Mouse (Mus musculus) gastrocnemius, postnatal 14 days (tissue): ENCODE measurements around the gene Pde4b. TPM values are rescaled to one million over a fixed set of nuclear protein-coding genes. Genes with fewer than 3 reads are reported as not detected.

Source experiments
- DNase-seq: peaks from one replicate; pipeline ENCODE4 v3.0.0; 2021; ENCODE audit warnings: mixed read lengths
- intact Hi-C: fragments of 180-260 bp; cut with DNase I; formaldehyde crosslinking; loops from one replicate; pipeline ENCODE4 v1.15.1; 2025; ENCODE audit warnings: low total_unique reads
- total RNA-seq, 2 experiments: library from RNA; stranded (reverse); gene quantifications; 2 replicates each; pipeline ENCODE4 v1.2.3; 2021

Pde4b gene
- total RNA-seq, 2 experiments from 2014 or later: 28.8 to 39.4 TPM

DNA sequence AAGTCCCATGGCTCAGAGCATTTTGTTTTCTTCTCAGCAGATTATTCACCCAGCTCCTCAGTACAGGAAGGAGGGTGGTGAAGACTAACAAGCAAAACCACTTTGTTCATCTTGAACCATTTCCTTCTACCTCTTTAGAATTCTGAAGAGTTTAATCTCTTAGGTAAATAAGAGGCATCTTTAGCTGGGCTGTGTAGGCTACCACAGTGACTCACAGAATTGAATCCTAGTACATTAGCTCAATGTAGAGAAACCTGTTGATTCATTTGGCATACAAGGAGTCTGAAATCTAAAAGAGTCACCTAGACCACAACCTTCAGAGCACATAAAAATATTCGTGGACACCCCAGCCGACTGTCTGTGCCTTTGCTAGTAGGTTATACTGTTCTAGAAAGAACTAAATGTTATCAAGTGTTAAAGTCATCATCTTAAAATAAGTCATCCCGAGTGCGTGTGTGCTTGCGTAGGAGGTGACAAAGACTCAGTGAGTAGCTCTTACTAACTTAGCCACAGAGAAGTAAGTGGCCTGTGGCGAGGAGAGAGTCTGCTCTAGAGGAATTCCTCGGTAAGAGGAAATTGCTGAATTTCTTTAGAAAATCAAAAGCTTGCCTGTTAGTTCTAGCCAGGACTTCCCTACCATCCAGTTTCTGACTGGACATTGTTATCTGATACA, 520.5 kb downstream of the Pde4b start:
- DNase-seq: no peak
- intact Hi-C loops: no loop called here

DNA sequence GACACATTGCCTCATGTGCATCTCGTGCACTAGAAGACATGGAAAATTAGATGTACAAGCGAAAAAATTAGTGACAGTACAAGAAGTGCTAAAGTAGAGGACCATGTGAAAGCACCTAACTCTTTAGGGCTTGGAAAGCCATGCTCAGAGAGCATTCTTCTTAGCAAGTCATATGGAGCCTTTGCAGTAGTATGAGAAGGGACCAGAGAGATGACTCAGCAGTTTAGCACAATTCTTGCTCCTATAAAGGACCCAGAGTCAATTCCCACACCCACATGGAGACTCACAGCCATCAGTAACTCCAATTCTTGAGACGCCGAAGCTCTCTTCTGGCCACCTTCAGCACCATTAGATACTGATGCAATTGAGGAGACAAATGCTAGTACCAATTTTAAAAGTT, 525.3 kb downstream of the Pde4b start:
- intact Hi-C loops: no loop called here
- DNase-seq: no peak

DNA sequence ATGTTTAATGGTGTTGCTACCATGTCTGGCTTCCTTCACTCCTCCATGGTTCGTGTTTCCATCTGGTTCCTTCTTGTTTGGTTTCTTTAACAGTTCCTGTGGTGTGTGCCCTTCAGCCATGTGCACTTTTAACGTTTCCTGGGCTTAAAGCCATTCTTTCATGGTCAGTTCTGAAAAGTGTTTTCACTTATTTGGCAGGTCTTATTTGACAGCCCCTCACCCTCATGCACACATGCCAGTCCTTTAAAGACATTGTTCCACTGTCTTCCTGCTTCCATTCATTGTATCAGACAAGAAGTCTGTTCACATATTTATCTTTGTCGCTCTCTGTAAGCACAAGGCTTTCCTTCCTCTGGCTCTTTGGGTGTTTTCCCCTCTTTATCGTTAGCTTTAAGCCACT, 530.4 kb downstream of the Pde4b start:
- intact Hi-C loops: no loop called here
- DNase-seq: no peak

DNA sequence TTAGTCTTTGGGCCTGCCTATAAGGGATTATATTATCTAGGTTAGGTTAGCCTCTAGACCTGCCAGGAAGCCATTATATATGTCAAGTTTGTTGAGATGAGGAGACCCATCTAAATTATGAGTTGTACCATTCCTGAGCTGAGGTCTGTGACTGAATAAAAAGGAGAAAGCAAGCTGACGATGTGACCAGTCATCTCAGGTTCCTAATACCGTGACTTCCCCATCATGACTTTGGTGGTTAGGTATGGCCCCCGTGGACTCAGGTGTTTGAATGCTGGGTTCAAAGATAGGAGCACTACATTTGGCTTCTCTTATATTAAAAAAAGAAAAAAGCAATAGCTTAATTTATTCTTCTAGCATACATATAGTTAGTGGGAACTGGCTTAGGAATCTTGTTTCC, 531.3 kb downstream of the Pde4b start:
- no peak for DNase-seq
- intact Hi-C loops: no loop called here

DNA sequence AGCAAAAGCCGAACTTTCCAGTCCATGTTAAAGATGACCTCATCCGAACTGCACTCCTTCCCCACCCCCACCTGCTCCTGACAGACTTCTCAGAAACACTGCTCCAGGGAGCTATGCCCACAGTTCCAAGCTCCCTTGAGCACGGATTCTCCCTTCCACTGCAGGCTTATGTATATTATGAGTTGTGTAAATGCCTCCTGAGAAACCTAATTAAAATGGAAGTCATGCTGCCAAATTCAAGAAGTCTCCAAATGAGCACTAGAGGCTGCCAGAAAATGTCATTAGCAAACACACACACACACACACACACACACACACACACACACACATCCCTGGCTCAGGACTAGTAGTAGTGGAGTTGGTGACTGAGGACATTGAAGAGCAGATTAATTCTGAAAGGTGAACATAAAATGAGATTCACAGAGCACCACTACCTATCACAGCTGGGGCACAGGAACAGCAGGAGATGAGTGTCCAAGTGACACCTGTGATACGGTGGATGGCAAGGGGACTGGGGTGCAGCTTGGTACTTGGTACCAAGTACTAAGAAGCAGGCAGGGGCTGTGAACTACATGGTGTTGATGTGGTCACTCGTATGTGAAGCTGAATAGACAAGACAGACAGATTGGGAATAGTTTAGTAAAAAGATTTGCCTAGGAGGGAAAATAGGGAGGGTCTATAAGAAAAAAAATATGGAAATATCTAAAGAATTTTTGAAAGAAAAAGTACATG, 533.0 kb downstream of the Pde4b start:
- intact Hi-C loops: no loop called here
- DNase-seq: no peak

DNA sequence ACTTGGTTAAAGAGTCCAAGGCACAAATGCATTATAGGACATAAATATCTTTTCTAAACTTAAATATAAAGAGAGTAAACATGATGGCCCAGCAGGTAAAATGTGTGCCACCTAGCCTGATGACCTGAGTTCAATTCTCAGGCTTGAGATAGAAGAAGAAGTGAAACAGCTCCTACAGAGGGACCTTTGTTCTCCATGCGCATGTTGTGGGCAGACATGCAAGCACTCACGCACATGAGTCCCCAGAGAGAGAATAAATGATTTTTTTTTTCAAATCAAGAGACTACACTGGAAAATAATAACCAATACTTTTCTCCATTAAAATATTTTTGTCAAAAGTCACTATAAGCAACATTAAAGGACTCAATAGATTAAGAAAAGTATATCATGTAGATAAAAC, 533.8 kb downstream of the Pde4b start:
- intact Hi-C loops: no loop called here
- DNase-seq: no peak

DNA sequence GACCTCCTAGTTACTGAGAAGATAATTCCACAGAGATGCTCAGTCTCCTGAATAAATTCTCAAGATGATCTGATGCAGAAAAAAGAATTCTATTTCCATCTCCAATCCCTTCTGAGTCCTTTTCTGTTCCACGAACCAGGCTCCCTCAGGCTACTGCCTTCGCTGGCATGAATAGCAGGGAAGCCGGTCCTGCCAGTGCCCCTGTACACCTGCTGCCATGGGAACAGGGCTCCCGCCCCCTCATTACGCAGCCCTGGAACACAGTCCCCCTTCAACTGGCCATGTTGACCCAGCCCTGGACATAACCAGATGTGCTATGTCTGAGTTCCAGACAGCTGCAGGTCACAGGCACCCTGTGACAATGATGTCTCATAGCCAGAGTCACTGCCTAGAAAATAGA, 535.6 kb downstream of the Pde4b start:
- intact Hi-C loops: no loop called here
- DNase-seq: peak; percentile 31

DNA sequence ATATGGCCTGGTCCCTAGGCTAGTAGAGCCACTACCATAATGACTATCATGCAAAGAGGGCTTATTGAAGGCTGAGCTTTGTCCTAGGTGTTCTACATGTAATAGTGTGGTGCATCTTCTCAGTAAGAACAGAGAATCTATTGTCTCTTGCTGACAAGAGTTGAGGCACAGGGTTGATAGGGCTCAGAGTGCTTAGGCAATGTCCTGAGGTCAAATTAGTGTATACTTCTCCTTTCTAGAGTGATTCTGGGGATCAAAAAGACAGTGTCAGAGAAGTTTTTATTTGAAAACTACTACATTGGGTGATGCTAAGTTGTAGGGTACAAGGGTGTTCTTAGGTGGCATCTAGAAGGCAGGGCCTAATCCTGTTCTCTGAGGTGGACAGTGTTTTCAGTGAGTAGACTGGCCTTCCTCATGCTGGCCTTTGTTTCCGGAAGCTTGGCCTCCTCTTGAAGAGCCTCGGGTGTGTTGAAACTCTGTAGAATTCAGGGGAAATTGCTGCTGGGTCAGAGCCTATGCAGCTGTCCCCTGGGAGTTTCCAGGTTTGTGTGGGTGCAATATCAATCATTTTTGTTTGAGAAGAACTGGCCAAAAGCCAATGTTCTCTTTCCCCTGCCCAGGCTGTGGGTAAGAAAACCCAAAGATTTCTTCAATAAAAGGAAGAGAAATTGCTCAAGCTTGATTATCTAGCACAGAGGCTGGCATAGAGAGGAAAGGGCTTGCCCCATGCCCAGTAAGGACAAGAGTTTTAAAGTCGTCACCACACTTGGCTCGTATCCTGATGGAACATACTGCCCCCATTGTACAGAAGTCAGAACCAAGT, 536.7 kb downstream of the Pde4b start:
- no peak for DNase-seq
- intact Hi-C loops: no loop called here

DNA sequence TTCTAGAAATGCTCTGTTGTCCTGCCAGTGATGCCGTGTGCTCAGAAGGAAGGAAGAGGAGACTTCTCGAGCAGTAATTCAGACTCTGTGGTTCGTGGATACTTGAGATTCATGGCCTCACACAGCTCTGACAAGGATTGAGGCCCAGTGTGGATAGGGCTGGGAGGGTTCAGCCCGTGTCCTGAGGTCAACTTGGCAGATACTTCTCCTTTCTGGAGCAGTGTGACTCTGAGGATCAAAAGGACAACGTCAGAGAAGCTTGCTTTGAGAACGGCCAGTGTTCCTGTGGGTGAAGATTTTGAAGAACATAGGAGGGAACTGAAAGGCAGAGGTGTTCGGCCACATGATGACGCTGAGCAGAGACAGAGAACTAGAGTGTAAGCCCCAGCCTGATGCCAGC, 537.6 kb downstream of the Pde4b start:
- intact Hi-C loops: no loop called here
- no peak for DNase-seq

DNA sequence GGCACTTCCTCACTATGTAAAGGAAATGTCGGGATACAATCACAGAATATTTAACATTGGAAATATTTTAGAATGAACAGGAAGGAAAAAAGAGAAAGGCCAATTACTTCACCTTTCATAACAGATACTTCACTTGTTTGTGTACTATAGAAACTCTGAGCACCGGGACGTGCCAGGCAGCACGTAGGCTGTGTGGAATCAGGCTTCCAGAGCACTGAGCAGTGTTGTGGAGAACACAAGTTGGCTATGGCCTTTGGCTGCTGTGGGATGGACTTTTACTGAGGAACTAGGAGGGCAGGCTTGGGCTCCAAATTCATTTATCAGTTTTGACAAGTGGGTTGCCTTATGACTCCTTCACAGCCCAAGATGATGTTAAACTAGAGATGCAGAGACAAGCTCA, 540.5 kb downstream of the Pde4b start:
- intact Hi-C loops: no loop called here
- DNase-seq: no peak

DNA sequence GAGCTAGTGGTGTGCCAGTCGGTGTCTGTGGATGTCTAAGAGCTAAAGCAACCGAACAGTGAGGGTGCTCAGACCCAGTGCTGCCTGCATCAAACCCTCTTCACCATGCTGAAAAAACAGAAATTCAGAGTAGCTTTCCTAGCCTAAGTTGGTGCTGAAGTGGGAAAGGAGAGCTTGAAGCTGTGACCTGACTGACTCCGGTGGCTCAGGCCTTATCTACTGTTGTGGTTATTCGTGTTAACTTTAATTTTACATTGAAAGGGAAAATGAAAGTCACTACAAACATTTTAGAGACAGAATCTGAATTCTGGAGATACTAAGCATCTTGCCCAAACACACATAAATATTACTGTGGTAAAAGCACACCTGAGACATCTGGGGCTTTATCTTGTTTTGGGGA, 542.3 kb downstream of the Pde4b start:
- intact Hi-C loops: no loop called here
- no peak for DNase-seq

DNA sequence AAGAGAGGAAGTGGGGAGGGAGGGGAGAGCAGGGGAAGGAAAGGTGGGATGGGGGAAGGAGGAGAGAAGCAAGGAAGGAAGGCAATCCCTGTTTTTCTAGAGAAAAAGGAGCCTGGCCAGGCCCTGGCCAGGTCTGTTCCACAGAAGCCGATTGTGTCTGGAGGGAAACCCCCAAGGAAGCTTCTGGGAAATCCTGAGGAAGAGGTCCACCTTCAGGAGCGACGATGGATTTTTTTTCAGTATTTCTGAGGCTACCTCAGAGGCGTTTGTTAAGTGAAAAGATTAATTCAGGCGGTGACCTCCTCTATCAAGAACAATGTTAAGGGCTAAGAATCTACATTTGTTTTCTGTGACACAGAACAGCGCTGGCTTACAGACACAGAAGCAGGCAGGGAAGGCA, 542.9 kb downstream of the Pde4b start:
- no peak for DNase-seq
- intact Hi-C loops: no loop called here

DNA sequence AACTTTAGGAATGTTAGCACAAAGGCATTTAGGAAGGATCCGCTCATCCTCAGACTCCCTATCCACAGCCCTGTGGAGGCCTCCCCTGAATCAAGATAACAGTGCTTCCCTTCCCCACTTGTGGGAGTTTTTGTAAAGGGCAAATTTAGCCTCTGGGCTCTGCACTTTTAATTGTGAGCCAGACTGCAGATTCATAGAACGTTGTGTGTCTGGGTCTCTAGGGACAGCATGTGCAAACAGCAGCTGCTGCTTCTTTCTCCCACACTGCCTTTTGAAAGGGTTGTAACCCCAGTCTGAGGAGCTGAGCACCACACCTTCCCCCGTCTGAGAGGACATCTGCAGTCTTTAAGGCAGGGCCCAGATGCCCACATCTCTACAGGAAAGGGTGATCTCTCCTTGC, 544.3 kb downstream of the Pde4b start:
- DNase-seq: no peak
- intact Hi-C loops: no loop called here

DNA sequence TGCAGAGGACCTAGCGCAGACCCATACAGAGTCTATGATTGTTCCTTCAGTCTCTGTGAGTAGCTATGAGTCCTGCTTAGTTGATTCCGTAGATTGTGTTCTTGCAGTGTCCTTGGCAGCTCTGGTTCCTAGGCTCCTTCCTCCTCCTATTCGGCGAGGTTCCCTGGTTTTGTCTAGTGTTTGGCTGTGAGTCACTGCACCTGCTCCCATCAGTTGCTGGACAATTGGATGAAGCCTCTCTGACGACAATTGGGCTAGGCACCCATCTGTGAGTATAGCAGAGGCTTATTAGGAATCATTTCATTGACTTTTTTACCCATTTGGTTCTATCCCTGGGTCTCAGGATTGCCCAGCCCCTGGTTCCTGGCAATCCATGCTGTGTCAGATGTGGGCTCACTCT, 545.9 kb downstream of the Pde4b start:
- intact Hi-C loops: no loop called here
- DNase-seq: peak; percentile 37

DNA sequence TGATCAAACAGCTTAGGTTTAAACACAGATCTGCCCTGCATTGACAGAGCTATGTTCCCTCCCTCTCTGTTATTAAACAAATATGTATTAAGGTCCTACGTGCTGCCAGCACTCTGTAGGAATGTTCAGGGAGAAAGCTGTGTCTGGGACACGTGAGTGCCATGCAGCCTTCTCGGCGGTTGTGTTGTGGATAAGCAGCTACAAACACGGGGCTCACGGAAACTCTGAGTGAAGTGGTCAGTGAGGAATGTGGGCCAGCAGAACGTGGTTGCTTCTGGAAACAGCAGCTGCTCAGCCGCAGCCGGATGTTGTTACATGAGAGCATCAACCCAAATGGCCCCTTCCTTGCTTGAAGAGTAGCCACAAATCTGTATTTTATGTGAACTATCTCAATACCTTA, 547.9 kb downstream of the Pde4b start:
- peak; percentile 45 for DNase-seq
- intact Hi-C loops: no loop called here

DNA sequence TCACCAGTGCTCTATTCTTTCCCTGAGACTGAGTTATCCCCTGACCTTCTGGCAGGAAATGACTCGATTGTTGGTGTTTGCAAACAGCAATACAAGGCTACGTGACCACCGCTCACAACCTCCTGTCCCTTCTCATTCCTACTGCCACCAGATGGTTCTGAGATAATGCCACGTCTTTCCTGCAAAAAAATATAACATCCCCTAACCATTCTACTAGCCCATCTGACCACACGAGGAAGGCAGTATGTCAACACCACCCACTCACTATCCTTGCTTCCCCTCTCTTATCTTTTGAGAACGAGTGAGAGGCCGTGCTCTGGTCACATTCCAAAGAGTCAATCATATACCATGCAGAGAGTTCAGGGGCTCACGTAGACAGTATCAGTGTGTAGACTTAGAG, 548.6 kb downstream of the Pde4b start:
- intact Hi-C loops: no loop called here
- no peak for DNase-seq

DNA sequence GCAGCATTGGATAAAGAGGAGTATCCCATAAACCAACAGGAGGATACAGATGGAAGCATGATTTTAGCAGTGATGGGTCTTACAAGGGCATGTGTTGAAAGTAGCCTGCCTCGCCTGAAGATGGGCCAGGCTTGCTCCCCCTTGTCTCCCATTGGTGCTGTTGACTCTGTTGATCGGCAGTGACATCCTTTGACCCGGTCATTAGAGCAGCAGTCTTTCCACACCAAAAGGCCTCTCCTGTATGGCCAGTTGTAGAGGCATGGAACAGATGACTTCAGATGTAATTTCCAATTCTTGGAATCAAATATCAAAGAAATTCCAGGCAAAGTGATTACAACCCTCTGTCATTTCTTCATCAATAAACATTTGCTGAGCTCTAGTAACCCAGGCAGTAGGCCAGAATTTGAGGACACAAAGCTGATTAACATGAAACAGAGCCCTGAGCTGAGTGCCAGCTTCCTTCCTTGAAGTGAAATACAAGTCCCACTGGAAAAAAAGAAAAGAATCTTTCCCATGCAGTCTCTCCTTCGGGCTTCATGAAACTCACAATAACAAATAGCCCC, 550.1 kb downstream of the Pde4b start:
- intact Hi-C loops: no loop called here
- DNase-seq: no peak

DNA sequence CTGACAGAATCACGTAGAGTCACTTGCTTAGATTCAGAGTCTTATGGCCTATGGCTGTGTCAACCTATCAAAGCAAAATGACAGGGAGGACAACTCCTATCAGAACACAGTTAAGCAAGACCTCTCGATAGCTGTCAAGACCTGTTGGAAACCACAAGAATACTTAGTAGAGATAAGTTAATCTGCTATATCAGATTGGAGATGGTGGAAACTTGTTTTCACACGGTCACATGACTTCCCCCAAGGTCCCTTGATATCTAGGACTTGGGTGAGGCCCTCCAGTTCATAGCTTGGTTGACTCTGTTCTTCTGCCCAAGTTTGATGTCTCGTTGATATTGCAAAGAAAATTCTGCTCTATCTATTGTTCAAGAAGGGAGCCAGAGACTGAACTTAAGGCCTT, 553.6 kb downstream of the Pde4b start:
- intact Hi-C loops: no loop called here

DNA sequence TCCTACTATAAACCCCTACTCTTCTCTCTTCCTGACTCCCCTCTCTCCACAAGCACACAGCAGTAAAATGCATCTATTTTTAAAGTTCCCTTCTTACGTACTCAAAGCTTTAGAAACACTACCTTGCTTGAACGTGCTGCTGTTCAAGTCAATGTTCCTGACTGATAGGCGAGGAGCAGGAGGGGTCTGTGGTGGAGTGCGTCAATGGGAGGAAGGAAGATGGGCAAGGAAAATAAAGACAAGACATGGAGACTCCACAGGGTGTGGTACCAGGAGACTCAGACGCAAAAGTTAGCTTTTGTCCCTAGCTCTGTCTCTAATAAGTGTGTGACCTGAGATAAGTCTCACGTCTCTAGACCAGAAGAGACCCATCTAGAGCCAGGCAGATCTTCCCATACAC, 556.7 kb downstream of the Pde4b start:
- intact Hi-C loops: no loop called here

More for the DNA sequence above, 553.6 kb downstream of the Pde4b start:
- no peak for DNase-seq

DNA sequence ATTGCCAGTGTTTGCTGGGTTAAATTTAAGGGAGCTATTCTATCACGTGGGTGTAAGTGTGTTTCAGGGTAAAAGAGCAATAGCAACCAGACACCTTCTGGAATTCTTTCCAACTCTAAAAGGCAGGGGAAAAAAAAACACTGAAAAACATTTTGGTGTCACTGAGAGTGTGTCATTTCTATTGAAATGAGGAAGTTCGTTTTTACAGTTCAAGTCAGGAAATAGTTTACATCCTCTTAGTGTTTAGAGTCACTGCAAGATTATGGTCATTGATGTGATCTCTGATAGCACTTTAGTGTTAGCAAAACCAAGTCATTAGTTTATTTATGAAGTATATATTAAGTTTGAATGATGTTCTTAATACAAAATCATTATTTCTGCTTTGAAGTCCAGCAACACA, 559.7 kb downstream of the Pde4b start:
- intact Hi-C loops: no loop called here
- DNase-seq: no peak

More for the DNA sequence above, 556.7 kb downstream of the Pde4b start:
- DNase-seq: no peak
